Mouse (Mus musculus): Measurements from ENCODE around the gene Kmt2d. TPM values are rescaled to one million over a fixed set of nuclear protein-coding genes. Genes with fewer than 3 reads are reported as not detected.
"Not testable (repeated sequence)": the region's sequence is repeated elsewhere in the genome, so short reads cannot be mapped to it uniquely, and the experiment has no call there.

Kmt2d gene
- polyA plus RNA-seq, 1 experiment from 2014 or later = 16.0 TPM

DNA sequence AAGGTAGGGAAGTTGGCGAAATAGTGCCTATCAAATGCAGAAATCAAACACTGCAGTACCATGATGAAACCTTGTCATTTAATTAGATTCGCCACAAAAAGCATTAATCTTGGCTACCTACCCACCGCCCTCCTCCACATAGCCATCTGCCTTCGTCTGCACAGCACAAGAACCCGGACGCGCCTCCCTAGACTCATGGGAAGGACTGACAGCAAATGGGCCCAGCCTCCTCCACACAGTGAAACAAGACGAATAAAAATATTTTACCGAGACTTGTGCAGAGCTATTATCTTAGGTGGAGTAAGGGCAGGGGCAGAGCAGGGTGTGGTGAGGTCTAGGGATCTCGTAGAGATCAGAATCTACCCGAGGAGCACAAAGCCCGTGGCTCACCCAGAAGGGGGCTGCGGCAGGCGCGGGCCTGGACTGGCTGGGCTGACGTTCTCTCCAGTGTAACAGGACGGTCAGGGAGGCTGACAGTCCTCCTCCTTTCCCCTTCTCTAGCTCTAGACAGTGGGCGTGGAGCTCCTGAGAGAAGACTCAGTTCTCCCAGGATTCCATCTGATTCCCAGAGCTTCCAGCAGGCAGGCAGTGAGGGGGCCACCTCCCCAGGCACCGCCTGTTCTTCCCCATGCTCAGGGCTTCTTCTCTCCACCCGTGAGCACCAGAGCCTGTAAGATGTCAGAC lies 58.1 kb downstream of the Kmt2d start:
- Histone ChIP-seq H3K4me2 (ENCODE audit: low read length) (no peak overlapping the region), H3K27ac (replicated peaks; ENCODE audit: low read depth, low read length) (no peak overlapping the region), H3K4me3 (replicated peaks; ENCODE audit: low read depth, low read length) (no peak overlapping the region), H3K9me3 (ENCODE audit: control insufficient read depth, low read length) (no peaks in the 10 kb centered on the region), H3K27me3 (ENCODE audit: control insufficient read depth, insufficient read depth, low read length) (peaks cover 22% of the 10 kb centered on the region), H3K9ac (replicated peaks; ENCODE audit: low read length) (no peak overlapping the region), H3K4me1 (ENCODE audit: control insufficient read depth, insufficient read depth, low read length) (peaks cover 9% of the 10 kb centered on the region; the same call in 1 of the 2 replicates), H3K36me3 (ENCODE audit: control insufficient read depth, insufficient read depth, low read length) (peaks cover 37% of the 10 kb centered on the region)
- 79% methylated on average over 20 of the region's 20 CpGs for WGBS
- no peak for DNase-seq
- ATAC-seq (ENCODE audit: low FRiP score, low TSS enrichment) = no peak

DNA sequence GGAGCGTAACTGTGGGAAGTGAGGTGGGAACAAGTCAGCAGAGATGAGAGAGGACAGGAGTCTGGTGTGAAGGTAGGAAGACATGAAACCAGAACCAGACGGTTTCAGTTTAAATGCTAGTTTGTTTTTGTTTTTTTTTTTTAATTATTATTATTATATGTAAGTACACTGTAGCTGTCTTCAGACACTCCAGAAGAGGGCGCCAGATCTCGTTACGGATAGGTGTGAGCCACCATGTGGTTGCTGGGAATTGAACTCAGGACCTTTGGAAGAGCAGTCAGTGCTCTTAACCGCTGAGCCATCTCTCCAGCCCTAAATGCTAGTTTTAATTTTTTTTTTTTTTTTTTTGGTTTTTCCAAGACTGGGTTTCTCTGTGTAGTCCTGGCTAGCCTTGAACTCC lies 60.8 kb downstream of the Kmt2d start:
- Histone ChIP-seq H3K36me3 (ENCODE audit: control insufficient read depth, insufficient read depth, low read length) (peaks cover 26% of the 10 kb centered on the region), H3K4me1 (ENCODE audit: control insufficient read depth, insufficient read depth, low read length) (peaks cover 27% of the 10 kb centered on the region), H3K27me3 (ENCODE audit: control insufficient read depth, insufficient read depth, low read length) (peaks cover 49% of the 10 kb centered on the region)
- 83% methylated on average over 6 of the region's 6 CpGs for WGBS
- not testable (repeated sequence) for ATAC-seq (ENCODE audit: low FRiP score, low TSS enrichment); H3K4me2 ChIP-seq (ENCODE audit: low read length); DNase-seq; H3K9me3 ChIP-seq (ENCODE audit: control insufficient read depth, low read length); H3K9ac ChIP-seq (replicated peaks; ENCODE audit: low read length); H3K27ac ChIP-seq (replicated peaks; ENCODE audit: low read depth, low read length); H3K4me3 ChIP-seq (replicated peaks; ENCODE audit: low read depth, low read length)

DNA sequence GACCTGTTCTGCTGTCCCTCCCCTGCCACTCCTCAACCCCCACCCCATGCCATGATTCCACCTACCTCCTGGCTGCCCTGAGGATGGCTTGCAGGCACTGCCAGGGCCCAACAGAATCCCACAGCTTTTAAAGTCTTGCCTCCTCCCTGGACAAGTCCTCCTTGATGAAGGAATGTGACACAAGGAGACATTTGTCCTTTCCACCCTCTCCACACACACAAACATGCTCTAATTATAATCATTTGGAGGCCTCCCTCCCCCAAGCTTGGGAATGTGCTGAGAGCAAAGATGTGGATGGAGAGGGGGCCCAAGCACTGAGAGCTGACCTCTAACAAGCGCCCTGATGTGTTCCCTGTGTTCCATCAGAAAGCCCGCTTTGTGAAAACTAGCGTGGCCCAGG lies 61.6 kb downstream of the Kmt2d start, which contains the start of gene Ddn:
Gene Ddn (minus strand): TSS at position 101 of the 400 bp plus-strand sequence.
- ATAC-seq (ENCODE audit: low FRiP score, low TSS enrichment) (no peak), DNase-seq (no peak)
- peaks cover 32% of the 10 kb centered on the region for H3K4me1 ChIP-seq (ENCODE audit: control insufficient read depth, insufficient read depth, low read length)
- H3K27me3 ChIP-seq (ENCODE audit: control insufficient read depth, insufficient read depth, low read length) = peaks cover 57% of the 10 kb centered on the region
- H3K27ac ChIP-seq (replicated peaks; ENCODE audit: low read depth, low read length) = no peak within 1 kb of the TSS
- peak within 1 kb of the TSS; percentile 72 for H3K4me2 ChIP-seq (ENCODE audit: low read length)
- no peaks in the 10 kb centered on the region for H3K9me3 ChIP-seq (ENCODE audit: control insufficient read depth, low read length)
- H3K9ac ChIP-seq (replicated peaks; ENCODE audit: low read length) = peak within 1 kb of the TSS; percentile 17; the same call in 1 of the 2 replicates
- peaks cover 21% of the 10 kb centered on the region for H3K36me3 ChIP-seq (ENCODE audit: control insufficient read depth, insufficient read depth, low read length)
- peak within 1 kb of the TSS; percentile 44 for H3K4me3 ChIP-seq (replicated peaks; ENCODE audit: low read depth, low read length)
- 63% methylated on average over 3 of the region's 3 CpGs for WGBS

DNA sequence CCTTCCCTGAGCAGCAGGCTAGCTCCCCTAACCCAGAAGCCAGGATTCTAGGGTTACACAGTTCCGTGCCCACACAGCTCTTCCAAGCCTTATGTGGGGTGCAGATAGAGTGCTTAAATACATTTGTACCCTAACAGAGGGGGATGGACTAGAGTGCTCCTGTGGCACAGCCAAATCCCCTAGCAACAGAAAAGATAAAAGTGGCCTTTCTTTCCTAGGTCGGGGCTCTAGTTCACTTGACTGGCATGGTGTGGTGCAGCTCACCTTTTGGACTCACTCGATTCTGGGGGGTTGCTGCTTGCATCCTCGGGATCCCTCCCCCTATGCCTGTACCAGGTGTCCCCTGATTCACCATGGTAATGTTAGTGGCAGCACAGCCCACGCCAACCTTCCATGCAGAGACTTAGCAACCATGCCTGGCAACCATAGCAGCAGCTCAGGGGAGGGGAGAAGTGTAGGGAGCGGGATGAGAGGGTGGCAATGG lies 62.3 kb downstream of the Kmt2d start:
- H3K9ac ChIP-seq (replicated peaks; ENCODE audit: low read length) = peak overlapping the region; percentile 17; the same call in 1 of the 2 replicates
- H3K27me3 ChIP-seq (ENCODE audit: control insufficient read depth, insufficient read depth, low read length) = peaks cover 64% of the 10 kb centered on the region
- peaks cover 32% of the 10 kb centered on the region for H3K4me1 ChIP-seq (ENCODE audit: control insufficient read depth, insufficient read depth, low read length)
- DNase-seq = peak; percentile 26
- ATAC-seq (ENCODE audit: low FRiP score, low TSS enrichment) = no peak
- peak overlapping the region; percentile 72; the same call in 1 of the 2 replicates for H3K4me2 ChIP-seq (ENCODE audit: low read length)
- peak overlapping the region; percentile 44 for H3K4me3 ChIP-seq (replicated peaks; ENCODE audit: low read depth, low read length)
- 9% methylated on average over 6 of the region's 6 CpGs for WGBS
- no peaks in the 10 kb centered on the region for H3K9me3 ChIP-seq (ENCODE audit: control insufficient read depth, low read length)
- peaks cover 14% of the 10 kb centered on the region for H3K36me3 ChIP-seq (ENCODE audit: control insufficient read depth, insufficient read depth, low read length)
- H3K27ac ChIP-seq (replicated peaks; ENCODE audit: low read depth, low read length) = no peak overlapping the region

DNA sequence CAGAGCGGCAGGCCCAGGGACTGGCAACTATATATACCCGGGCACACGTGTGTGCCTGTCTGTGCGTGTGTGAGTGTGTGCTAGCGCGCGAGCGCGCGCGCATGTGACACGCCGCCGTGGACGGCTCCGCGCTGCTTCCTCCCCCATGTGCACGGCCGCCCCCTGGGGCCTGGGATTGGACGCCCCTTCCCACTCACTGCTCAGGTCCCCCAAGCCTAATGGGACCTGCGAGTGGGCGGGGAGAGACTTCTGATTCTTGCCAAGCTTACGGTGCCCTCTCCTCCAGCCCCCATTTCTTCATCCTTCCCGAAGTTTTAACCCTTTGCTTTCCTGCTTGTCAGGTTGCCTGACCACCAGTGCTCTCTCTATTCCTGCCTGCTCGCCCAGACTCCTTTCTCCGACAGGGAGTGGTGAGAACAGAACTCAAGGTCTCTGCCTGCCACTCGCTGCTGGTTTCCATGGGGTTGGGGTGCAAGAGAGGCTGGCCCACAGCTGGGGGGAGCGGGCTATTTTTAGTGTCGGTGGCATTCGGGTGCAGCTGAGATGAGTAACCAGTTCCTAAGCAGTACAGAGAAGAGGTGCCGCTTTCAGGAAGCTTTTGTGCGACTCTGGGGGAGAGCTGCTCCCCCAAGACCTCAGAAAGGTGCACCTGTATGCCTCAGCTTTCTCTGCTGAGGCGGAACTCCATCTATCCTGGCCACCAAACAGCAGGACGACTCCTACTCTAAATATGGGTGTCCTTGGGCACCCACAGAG lies 62.9 kb downstream of the Kmt2d start:
- peak overlapping the region; percentile 44 for H3K4me3 ChIP-seq (replicated peaks; ENCODE audit: low read depth, low read length)
- H3K4me1 ChIP-seq (ENCODE audit: control insufficient read depth, insufficient read depth, low read length) = peaks cover 32% of the 10 kb centered on the region
- H3K27me3 ChIP-seq (ENCODE audit: control insufficient read depth, insufficient read depth, low read length) = peaks cover 70% of the 10 kb centered on the region
- peak overlapping the region; percentile 17; the same call in 1 of the 2 replicates for H3K9ac ChIP-seq (replicated peaks; ENCODE audit: low read length)
- H3K9me3 ChIP-seq (ENCODE audit: control insufficient read depth, low read length) = no peaks in the 10 kb centered on the region
- peak; percentile 81 for DNase-seq
- peak; percentile 31; the same call in 1 of the 2 replicates for ATAC-seq (ENCODE audit: low FRiP score, low TSS enrichment)
- peaks cover 7% of the 10 kb centered on the region for H3K36me3 ChIP-seq (ENCODE audit: control insufficient read depth, insufficient read depth, low read length)
- WGBS = 3% methylated on average over 32 of the region's 34 CpGs
- no peak overlapping the region for H3K27ac ChIP-seq (replicated peaks; ENCODE audit: low read depth, low read length)
- peak overlapping the region; percentile 72 for H3K4me2 ChIP-seq (ENCODE audit: low read length)

DNA sequence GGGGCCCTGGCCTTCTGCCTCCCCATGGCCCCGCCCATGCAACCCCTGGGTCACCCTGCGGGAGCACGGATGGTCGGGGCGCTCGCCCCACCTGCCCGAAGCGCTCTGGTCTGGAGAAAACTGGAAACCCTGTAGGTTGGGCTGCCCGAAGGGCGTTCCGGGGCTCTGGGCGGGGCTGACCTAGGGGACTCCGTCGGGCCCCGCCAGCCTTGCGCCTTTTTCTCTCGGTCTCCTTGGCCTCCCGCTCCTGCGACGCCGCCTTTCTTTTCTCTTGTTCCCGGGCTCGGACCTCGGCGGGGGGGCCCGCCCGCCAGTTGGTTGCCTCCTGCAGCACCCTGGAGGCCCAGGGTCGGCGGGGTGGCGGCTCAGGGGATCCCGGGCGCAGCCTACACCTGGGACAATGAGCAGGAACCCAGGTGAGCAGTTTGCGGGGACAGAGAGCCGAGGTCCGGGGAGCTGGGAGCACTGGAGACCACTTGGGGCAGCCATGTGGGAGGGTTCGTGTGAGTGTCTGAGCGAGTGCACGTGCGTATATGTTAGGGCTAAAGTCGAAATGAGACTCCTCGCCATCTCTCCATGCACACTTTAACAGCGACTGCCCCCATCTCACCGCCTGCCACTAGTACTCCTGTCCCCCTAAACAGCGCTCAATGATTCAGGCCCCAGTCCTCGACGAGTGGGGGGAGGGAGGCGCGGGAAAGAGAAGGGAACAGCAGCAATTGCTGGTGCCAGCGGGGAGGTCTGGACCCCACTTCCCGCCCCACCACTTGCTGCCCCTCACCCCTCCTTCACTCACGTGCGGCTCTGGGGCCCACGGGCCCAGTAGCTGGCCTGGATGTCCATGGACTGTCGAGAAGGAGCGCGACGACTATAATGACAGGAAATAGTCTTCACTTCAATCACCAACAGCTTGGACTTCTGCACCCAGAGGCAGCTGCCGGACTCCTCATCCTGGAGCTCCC lies 63.9 kb downstream of the Kmt2d start:
- DNase-seq (peak; percentile 35), ATAC-seq (ENCODE audit: low FRiP score, low TSS enrichment) (no peak)
- peak overlapping the region; percentile 72 for H3K4me2 ChIP-seq (ENCODE audit: low read length)
- peak overlapping the region; percentile 44 for H3K4me3 ChIP-seq (replicated peaks; ENCODE audit: low read depth, low read length)
- H3K4me1 ChIP-seq (ENCODE audit: control insufficient read depth, insufficient read depth, low read length) = peaks cover 32% of the 10 kb centered on the region
- no peaks in the 10 kb centered on the region for H3K9me3 ChIP-seq (ENCODE audit: control insufficient read depth, low read length)
- H3K36me3 ChIP-seq (ENCODE audit: control insufficient read depth, insufficient read depth, low read length) = no peaks in the 10 kb centered on the region
- no peak overlapping the region; the same call in 1 of the 2 replicates for H3K9ac ChIP-seq (replicated peaks; ENCODE audit: low read length)
- WGBS = under 1% methylated on average over 58 of the region's 58 CpGs
- no peak overlapping the region for H3K27ac ChIP-seq (replicated peaks; ENCODE audit: low read depth, low read length)
- peaks cover 80% of the 10 kb centered on the region for H3K27me3 ChIP-seq (ENCODE audit: control insufficient read depth, insufficient read depth, low read length)

DNA sequence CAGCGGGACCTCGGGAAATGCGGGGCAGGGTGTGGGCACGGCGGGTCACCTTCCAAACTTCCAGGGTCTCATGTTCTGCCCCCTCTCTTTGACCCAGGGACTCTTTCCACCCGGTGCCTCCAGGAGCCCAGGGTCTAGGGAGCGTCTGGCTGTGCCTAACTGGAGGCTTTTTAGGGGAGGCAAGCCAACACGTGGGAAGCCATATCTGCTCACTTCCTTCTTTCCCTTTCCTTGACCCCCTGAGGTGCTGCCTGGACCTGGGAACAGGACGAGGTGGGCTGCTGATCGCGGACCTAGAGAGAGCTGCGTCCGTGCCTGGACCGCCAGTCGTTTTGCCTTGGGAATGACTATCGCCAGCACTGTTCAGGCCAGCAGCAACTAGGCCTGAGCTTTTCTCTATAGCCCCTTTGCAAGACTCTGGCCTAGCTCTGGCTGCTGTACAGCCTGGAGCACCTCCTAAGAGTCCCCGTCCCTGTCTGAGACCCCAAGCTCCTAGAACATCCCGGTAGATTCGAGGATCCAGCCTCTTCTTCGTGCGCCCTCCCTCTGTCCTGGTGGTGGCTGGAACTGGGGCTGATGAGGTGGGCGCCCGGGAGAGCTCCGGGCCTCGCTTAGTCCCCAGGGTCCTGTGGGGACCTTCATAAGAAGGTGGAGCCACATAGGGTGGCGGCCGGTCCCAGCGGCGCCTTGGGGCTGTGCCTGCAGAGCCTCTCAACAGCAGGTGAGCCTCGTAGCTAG lies 64.8 kb downstream of the Kmt2d start:
- Histone ChIP-seq H3K9ac (replicated peaks; ENCODE audit: low read length) (no peak overlapping the region; the same call in 1 of the 2 replicates), H3K36me3 (ENCODE audit: control insufficient read depth, insufficient read depth, low read length) (no peaks in the 10 kb centered on the region), H3K27ac (replicated peaks; ENCODE audit: low read depth, low read length) (no peak overlapping the region), H3K27me3 (ENCODE audit: control insufficient read depth, insufficient read depth, low read length) (peaks cover 89% of the 10 kb centered on the region), H3K4me2 (ENCODE audit: low read length) (peak overlapping the region; percentile 75), H3K4me3 (replicated peaks; ENCODE audit: low read depth, low read length) (peak overlapping the region; percentile 44), H3K9me3 (ENCODE audit: control insufficient read depth, low read length) (no peaks in the 10 kb centered on the region), H3K4me1 (ENCODE audit: control insufficient read depth, insufficient read depth, low read length) (peaks cover 32% of the 10 kb centered on the region)
- DNase-seq (no peak), ATAC-seq (ENCODE audit: low FRiP score, low TSS enrichment) (no peak)
- WGBS = 4% methylated on average over 30 of the region's 30 CpGs

Measured in midbrain, embryonic 14.5 days (tissue).